Mouse (Mus musculus) heart, postnatal 36 days (tissue): Measurements from ENCODE around the gene Sgms1. TPM values are rescaled to one million over a fixed set of nuclear protein-coding genes. Genes with fewer than 3 reads are reported as not detected.

Experiments
- DNase-seq, 2 experiments: peaks; one replicate each; pipeline ENCODE4 v3.0.0; 2021 to 2022
- intact Hi-C: fragments of 180-260 bp; cut with DNase I; formaldehyde crosslinking; loops from one replicate; pipeline ENCODE4 v1.15.1; 2025
- total RNA-seq, 2 experiments: library from RNA; stranded (reverse); gene quantifications; 2 replicates each; pipeline ENCODE4 v1.2.3; 2021

Gene Sgms1
- total RNA-seq, 2 experiments from 2014 or later: 60.2 to 76.0 TPM

DNA sequence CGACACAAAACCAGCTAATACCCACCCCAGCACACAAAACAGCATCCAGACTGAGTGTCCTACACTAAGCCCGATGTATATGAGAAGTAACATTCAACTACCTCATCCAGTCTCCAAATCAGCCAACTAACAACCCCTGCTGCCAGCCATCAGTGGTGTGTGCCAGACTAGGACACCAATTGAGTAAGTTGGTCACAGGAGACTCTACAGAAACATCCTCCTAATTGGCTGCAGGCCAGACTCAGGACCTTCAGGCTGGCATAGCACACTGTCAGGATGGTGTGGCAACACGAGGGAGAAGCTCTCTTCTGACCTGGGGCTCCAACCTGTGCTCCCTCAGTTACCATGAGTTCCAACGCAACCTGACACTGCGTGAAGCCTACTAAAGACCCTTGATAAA is 113.3 kb downstream of the Sgms1 start:
- no peak for DNase-seq
- intact Hi-C loops: no loop called here

DNA sequence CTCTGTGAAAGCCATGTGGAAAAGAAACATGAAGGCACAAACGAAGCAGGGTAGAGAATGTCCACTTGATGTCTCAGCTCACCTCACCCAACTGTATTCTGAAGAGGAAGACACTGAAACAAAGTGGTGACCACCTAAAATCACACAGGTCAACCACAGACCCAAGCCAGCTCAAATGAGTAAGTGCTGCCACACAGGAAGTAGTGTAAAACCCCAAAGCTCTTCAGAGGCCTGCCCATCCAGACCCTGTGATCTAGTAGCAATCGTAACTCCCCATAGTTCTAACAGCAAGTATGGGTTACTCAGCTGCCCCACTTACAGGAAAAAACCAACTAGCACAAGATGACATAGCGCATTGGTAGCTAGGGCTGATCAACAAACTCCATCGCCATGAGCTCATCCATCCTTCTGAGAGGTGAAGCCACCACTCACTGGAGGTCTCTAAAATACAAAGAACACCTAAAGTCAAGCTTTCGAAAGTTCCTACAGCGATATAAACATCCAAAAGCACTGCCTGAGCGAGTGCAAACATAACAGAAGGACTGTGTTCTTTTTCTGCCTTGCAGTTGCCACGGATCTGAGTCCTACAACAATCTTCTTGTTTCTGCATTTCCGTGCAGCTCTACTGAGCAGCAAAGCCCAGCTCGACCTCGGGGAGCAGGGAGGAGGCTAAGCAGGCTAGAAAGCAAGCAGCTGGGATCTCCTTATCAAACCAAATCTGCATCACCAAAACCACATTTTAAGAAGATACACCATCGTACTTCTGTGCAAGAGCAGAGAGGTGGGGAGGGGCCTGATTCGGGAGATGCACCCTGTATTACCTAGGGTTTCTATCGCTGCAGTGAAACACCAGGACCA is 114.2 kb downstream of the Sgms1 start:
- no peak for DNase-seq
- intact Hi-C loops: no loop called here

DNA sequence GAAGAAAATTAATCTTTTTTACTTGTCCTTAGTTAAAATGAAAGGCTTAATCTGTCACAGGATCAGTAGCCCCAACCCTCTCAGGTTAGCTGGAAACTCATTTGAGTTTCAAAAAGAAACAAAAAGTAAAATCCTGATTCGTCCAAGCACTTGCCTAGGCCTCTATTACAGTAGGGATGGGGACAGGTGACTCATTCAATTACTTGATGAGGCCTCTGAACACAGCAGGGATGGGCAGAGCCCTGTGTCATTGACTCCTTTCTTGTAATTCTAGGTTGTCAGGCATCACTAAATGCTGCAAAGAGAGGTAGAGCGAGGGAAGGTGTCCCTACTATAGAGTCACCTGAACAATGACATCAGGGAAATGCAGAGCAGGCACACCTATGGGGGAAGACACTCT is 115.4 kb downstream of the Sgms1 start:
- intact Hi-C loops: no loop called here
- DNase-seq: no peak

DNA sequence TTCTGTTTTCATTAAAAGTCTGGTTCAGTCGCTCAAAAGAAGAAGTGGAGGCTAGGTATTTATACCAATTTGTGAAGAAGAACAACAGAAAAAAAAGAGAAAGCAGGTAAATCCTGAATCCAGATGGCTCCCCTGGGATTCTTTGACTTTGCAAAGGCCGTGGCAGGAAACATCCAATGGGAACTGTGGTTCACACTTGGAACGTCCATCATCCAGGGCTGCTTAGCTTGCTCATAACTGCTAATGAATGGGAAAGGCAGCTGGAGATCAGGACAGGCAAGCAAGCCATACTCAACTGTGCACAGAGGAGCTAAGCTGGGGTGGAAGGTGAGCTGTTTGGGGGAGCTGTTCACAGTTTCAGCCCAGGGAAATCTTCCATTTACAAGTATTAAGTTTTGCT is 115.8 kb downstream of the Sgms1 start:
- no peak for DNase-seq
- intact Hi-C loops: no loop called here

DNA sequence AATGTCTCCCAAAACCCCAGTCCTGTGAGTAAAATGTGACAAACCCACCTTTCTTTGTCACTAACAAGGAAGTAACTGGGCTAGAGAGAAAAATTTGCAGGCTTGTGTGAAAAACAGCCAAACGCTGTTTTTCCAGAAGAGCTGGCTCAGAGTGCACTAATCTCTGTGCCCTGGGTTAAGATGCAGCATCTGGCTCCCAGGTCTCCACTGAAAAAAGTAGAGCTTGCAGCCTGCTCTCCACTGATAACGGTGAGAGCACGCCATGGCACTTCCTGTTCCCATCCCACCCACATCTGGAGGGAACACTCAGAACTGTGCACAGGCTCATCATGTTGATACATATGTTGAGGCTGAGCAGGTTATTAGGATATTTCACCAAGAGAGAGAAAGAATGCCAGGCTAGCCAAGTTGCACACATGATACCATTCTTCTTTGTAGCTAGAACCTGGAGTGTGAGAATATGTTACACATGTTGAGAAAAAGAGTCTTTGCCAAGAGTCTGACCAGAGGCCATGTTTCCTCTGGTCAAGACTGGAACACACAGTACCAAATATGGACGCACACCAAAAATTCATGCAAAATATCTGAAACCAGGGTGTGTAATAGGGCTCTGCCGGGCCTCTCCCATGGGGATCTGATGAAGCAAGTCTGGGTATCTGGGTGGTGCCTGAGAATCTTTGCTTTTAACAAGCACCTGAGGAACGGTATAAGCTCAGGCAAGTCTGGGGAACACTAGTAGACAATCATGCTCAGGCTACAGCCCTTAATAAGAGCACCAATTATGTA is 116.8 kb downstream of the Sgms1 start:
- DNase-seq: no peak
- intact Hi-C loops: no loop called here

DNA sequence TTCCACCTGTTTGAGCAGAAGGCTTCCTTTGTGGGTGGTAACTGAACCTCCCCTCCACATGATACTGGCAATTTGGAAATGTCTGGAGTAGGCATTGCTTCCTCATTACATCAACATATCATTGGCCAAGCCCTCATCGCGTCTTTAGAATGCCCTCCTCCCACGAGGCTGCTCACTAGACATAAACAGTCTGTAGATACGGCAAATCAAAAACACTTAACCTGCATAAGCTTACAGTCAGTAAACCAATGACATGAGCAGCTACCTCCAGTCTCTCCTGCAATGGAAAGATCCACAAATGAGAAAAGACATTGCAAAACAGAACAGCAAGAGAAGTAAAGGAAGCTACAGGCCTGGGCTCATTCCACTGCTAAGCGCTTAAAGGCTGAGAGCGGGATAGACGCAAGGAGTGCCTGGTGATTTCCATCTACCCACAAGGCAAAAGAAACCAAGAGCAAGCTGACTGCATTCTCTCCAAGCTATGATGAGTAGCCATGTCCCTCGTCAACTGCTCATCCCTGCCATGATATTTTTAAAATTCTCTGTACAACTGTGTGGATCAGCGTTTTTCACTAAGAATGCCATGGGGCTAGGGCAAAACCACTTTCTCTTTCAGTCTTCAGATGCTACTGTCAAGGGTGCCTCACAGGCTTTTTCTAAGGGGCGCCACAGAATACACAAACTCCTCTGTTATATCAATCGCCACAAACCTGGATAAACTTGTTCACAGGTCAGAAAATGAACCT is 117.9 kb downstream of the Sgms1 start:
- no peak for DNase-seq
- intact Hi-C loops: no loop called here

DNA sequence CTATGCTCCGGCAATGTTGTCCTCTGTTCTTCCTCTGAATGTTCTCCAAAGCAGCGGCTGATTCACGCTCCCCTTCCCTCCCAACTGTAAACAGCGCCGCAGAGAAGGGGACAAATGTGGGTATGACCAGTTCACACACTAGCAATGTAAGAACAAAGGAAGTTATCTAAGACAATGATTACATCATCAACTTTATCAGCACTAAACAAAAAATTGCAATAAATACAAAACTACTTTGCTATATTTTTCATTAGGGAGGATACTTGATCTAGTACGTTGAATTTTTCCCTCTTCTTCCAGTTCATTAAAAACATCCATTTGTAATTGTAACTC is 119.7 kb downstream of the Sgms1 start:
- intact Hi-C loops: no loop called here
- no peak for DNase-seq

DNA sequence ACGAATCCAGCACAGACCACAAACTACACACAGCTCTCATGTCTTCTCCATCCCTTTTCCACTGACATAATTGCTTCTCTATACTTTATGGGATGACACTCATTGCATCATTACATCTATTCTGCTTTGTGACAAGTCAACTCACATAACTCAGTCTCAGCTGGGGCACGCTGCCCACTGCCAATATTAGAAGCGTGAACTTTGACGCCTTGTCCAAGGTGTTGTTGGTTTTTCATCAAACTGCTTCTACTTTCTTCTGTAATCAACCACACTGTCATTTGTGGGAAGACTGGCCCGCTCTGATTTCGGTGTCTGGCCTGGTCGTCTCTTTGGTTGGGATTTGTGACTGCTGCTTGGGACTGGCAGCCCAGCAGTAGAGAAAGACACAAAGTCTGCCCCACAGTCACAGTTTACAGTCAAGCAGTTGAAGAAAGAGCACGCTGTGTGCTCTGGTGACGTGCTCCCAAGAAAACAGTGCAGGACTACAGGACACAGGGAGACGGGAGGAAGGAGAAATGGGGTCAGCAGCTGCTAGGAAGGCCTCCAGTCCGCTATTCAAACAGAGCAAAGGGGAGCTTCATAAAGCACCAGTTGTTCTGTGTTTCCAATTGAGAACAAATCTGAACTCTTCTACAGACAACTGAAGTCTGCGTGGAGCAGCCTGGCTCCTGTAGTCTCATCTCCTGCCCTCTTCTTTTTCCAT is 120.2 kb downstream of the Sgms1 start:
- intact Hi-C loops: no loop called here
- no peak for DNase-seq

DNA sequence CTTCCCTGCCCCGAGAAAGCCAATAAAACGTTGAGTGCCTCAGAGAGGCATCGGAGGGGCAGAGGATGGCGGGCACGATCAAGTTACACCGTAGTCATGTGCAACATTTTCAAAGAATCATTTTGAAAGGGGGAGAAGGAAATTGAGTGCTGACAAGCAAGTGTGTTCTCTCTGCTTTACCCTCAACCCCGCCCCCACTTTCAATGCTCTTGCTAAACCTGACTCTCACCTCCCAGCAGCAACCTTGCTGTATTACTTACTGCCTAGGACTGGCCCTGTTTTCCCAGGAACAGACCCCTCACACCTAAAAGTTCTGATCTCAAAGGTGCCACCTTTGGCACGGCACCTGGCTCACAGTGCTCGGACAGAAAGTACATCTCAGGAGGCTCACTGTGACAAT is 121.0 kb downstream of the Sgms1 start:
- intact Hi-C loops: no loop called here

DNA sequence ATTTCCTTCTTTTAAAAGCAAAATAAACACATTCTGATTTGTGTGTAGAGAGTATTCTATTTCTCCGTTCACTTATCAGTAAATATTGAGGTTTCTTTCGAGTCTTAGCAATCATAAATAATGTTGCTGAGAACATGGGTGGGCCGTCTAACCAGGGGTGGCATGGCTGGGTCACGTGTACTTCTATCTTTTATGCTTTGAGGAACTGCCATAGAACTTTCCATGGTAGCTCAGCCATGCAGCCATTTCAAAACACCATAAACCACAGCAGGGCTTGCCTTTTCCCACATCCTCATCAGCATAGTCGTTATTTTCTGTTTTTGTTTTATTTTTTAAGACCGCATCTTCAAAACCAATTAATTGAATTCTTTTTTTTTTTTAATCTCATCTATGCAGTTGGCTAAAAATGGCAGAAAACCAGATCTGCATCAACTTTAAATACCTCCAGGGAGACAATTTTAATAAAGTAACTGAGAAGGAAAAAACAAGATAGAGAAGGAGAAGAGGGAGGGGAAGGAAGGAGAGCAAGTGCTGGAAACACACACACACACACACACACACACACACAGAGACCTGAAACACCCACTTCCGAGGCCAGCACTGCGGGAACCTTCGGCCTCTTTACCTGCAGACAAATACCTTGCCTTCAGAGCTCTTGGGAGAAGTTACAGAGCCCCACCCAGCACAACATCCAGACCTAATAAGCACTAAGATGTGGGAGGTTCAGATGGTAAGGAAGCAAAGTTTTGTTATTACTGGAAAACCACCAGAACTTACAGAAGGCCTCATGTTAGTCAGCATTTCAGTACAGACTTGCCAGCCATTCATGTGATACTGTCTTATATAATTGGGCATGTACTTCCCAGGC is 122.9 kb downstream of the Sgms1 start:
- intact Hi-C loops: no loop called here
- no peak for DNase-seq

More for the DNA sequence above, 121.0 kb downstream of the Sgms1 start:
- DNase-seq: no peak

DNA sequence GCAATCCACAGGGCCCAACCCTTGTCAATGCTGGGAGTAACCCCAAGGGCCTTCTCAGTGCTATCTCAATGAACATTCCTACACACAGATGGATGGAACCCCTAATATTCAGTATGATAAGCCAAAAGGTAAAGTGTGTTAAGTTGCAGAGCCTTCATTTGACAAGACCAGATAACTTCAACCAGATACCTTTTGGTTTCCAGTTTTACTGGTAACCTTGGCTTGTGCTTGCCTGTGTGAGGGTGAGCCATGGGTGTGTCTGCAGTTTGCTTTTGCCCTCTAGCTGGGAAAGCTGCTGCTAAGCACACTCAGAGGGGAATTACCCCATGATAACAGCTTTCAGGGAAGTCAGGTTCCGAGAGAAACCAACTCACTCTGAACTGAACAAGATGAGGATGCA is 125.8 kb downstream of the Sgms1 start:
- no peak for DNase-seq
- intact Hi-C loops: no loop called here

DNA sequence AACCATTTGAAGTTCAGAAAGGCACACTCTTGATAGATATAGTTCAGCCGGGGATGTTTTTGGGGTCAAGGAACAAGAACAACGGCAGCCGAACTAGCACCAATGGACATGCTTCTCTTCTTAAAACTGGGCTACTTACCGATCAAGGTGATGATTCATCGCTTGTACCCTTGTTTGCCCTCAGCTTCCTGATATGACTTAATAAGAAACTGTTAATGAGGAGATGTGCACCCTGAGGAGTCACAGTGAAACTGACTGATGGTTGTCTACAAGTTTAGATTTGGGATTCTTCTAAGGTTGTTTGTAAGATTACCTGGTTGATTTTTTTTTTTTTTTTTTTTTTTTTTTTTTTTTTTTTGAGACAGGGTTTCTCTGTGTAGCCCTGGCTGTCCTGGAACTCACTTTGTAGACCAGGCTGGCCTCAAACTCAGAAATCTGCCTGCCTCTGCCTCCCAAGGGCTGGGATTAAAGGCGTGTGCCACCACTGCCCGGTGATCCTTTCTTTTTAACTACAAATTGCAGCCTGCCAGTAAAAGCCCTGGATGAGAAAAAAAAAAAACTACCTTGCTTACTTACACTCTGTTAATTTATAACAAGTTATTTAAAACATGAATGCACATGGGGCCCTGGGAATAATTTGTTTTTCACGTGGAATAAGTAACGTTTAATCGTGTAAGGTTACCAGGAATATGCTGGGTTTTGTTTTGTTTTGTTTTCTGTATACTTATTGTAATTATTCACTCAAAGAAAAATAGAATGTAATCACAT is 126.5 kb downstream of the Sgms1 start:
- intact Hi-C loops: no loop called here
- no peak for DNase-seq

DNA sequence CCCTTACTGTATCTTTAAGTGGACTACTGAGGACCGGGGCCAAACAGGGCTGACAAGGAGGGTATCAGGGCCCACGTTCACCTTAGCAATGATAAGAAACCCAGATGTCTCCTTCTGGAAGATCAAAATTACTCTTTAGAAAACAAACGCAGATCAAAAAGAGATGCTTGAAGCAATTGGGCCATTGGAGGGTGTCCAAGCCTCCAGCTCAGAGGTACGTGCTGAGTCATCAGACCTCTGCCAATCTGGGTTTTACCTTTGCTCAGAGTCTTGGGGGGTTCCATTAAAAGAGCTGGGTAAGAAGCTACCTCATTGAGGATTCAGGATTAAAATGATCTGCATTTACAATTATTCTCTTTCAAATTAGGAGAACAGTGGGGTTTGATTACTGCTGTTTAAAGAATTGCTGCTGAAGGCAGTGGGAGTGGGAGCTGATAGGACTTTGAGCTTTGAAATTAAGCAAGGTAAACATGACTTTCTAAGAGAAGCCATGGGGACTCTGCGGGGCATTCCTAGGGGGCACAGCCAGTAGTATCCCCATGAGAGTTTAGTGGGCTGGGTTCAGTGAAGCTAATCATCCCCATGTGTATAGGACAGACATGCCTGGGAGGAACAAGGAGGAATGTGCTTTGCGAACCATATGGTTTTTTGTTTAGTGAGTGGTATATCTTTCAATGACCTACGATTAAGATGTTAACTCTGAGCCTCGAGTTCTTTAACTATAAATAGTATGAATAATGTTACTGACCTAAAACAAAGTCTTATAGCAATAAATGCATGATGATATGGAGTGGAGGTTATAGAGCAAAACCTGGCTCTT is 128.4 kb downstream of the Sgms1 start:
- intact Hi-C loops: no loop called here
- no peak for DNase-seq

DNA sequence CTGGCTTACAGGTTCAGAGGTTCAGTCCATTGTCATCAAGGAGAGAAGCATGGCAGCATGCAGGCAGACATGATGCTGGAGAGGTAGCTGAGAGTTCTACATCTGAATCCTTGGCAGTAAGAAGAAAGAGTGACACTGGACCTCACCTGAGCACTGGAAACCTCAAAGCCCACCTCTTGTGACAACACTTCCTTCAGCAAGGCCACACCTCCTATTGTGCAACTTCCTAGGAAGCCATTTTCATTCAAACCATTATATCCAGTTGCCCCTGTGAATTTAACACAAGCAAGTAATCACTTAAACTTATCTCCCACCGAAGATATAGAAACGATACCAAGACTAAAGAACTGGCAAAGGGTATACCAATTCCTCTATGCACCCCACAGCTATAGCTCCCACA is 129.7 kb downstream of the Sgms1 start:
- intact Hi-C loops: loop anchor here (5.0 kb wide), 1 partner anchor 42 kb away; no protein-coding TSS in a partner anchor

DNA sequence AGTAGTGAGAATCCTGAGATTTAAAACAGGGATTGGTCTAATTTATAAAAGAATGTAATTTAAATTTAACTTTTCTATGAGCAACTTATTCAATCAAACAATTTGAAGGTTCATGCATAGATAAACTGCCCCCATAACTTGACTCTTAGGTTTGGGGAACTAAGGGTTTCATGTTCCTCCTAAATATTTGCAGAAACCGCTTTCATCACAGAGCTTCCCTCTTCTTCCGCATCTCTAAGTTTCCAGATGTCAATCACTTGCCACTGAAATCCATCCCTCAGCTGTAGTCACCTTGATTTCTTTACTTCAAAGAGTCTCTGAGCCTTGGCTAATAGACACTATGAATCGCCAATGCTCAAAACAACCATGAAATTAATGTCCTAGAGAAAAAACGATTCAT is 130.5 kb downstream of the Sgms1 start:
- DNase-seq: no peak
- intact Hi-C loops: loop anchor here (5.0 kb wide), 1 partner anchor 43 kb away; no protein-coding TSS in a partner anchor

More for the DNA sequence above, 129.7 kb downstream of the Sgms1 start:
- DNase-seq: no peak

DNA sequence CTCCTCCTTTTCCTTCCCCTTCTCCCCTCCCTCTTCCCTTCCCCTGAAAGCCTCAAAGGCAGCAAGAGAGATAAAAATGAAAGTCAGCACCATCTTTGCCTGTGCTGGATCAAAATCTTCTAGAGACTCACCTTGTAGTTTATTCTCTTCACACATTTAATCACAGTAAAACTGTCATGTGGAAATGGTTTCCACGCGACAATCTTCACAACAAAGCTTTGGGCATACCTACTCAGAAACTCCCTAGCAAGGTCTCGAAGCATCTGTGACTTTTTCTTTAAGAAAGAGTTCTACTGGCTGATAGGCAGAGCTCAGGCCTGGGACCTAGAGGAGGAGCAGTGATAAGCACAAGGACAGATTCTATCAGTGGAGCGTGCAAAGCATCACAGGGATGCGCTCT is 131.4 kb downstream of the Sgms1 start:
- intact Hi-C loops: loop anchor here (5.0 kb wide), 1 partner anchor 44 kb away; no protein-coding TSS in a partner anchor
- DNase-seq: no peak

DNA sequence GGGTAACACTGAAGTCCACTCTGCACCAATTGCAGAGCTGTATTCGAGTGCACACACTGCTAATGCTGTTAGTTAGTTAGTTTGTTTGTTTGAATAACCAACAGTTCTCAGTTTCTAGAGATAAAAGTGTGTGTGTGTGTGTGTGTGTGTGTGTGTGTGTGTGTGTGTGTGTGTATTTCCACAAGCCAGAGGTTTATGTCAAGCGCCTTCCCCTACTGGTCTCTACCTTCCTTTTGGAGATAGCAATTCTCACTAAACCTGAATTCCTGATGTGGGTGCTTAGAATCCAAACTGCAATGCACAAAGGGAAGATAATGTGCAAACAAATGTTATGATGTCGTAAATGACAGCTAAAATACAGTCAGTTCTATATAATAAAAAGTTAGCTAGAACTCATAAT is 131.9 kb downstream of the Sgms1 start:
- no peak for DNase-seq
- intact Hi-C loops: loop anchor here (5.0 kb wide), 1 partner anchor 45 kb away; no protein-coding TSS in a partner anchor
